Mouse (Mus musculus) stomach, embryonic 14.5 days (tissue): Measurements from ENCODE around the gene Ap5s1. TPM values are rescaled to one million over a fixed set of nuclear protein-coding genes. Genes with fewer than 3 reads are reported as not detected.
A peak's percentile ranks its signal among the peaks of the same experiment; 100 is the strongest.

Experiments used
- ATAC-seq: fragments of 200-750 bp; cut with Nextera tagmentation; 2 replicates; pipeline ENCODE4 v1.8.0; 2017; ENCODE audit warnings: low read depth, moderate TSS enrichment; ENCODE audit not compliant: insufficient number of reproducible peaks, insufficient read depth, low FRiP score
- H3K27ac ChIP-seq: fragments of 300-500 bp; sonication (generic); 2 replicates; pipeline ENCODE4 v1.5.1; 2014; ENCODE audit warnings: mild to moderate bottlenecking, low read length, moderate library complexity, mixed read lengths
- H3K27me3 ChIP-seq: fragments of 300-500 bp; sonication (generic); 2 replicates; pipeline ENCODE4 v1.6.1; 2014; ENCODE audit warnings: low read length, control low read depth, mixed read lengths; ENCODE audit not compliant: control insufficient read depth, insufficient read depth
- H3K36me3 ChIP-seq: fragments of 300-500 bp; sonication (generic); 2 replicates; pipeline ENCODE4 v1.6.1; 2014; ENCODE audit warnings: mild to moderate bottlenecking, control low read depth, low read length, moderate library complexity, mixed read lengths; ENCODE audit not compliant: control insufficient read depth, insufficient read depth
- H3K4me1 ChIP-seq: fragments of 300-500 bp; sonication (generic); 2 replicates; pipeline ENCODE4 v1.6.1; 2014; ENCODE audit warnings: low read length, control low read depth, mixed read lengths; ENCODE audit not compliant: control insufficient read depth, insufficient read depth
- H3K4me2 ChIP-seq: fragments of 300-500 bp; sonication (generic); replicated peaks from 2 replicates; pipeline ENCODE4 v1.6.1; 2014; ENCODE audit warnings: low read depth, low read length, control low read depth
- H3K4me3 ChIP-seq: fragments of 300-500 bp; sonication (generic); 2 replicates; pipeline ENCODE4 v1.5.1; 2014; ENCODE audit warnings: low read depth, low read length, control low read depth
- H3K9ac ChIP-seq: fragments of 300-500 bp; sonication (generic); replicated peaks from 2 replicates; pipeline ENCODE4 v1.6.1; 2014; ENCODE audit warnings: low read depth, mild to moderate bottlenecking, control low read depth, low read length, moderate library complexity, mixed read lengths
- H3K9me3 ChIP-seq: fragments of 300-500 bp; sonication (generic); 2 replicates; pipeline ENCODE4 v1.6.1; 2016; ENCODE audit warnings: low read depth, low read length, control low read depth; ENCODE audit not compliant: control insufficient read depth
- WGBS: fragments of 180-500 bp; shearing (Covaris S2); extraction: QIAGEN DNeasy Blood & Tissue Kit; methylation state at CpG from one replicate; pipeline ENCODE4 v1.1.7; 2014; 5-methylcytosine and 5-hydroxymethylcytosine counted together
- polyA plus RNA-seq: library from polyadenylated mRNA; unstranded; fragments of >200 nt; fragmentation: Nextera tagmentation; extraction: Ambion mirVana; gene quantifications from 2 replicates; pipeline ENCODE4 v1.2.1, GENCODE M21; 2014

The Ap5s1 gene
- polyA plus RNA-seq, 1 experiment from 2014 or later, result 27.0 TPM

- H3K4me2 ChIP-seq, result peak within 1 kb of the TSS; percentile 78
- peak; percentile 100 for ATAC-seq
- peak within 1 kb of the TSS; percentile 45; the same call in 1 of the 2 replicates for H3K27ac ChIP-seq
- peak within 1 kb of the TSS; percentile 74 for H3K9ac ChIP-seq
- WGBS, result 10% methylated on average over 29 of the region's 29 CpGs
- no peaks in the 10 kb centered on the region for H3K9me3 ChIP-seq
- H3K4me1 ChIP-seq, result peaks cover 14% of the 10 kb centered on the region
- no peaks in the 10 kb centered on the region; the same call in 1 of the 2 replicates for H3K36me3 ChIP-seq
- peak within 1 kb of the TSS; percentile 60 for H3K4me3 ChIP-seq
- H3K27me3 ChIP-seq, result no peaks in the 10 kb centered on the region
Observed at GRCm38 (mm10) chr2:131233307-131234126, 26.6 kb downstream of the Ap5s1 start, which contains the start of gene Mavs. TSS of gene Mavs (plus strand) at chr2:131234063.

GRCm38 (mm10) chr2:131234127-131234650 is 27.3 kb downstream of the Ap5s1 start:
- peak overlapping the region; percentile 45; the same call in 1 of the 2 replicates for H3K27ac ChIP-seq
- H3K9me3 ChIP-seq, result no peaks in the 10 kb centered on the region
- no peaks in the 10 kb centered on the region; the same call in 1 of the 2 replicates for H3K36me3 ChIP-seq
- H3K4me1 ChIP-seq, result peaks cover 14% of the 10 kb centered on the region
- peak overlapping the region; percentile 60 for H3K4me3 ChIP-seq
- H3K9ac ChIP-seq, result peak overlapping the region; percentile 74
- no peak for ATAC-seq
- no peaks in the 10 kb centered on the region for H3K27me3 ChIP-seq
- peak overlapping the region; percentile 78 for H3K4me2 ChIP-seq
- 11% methylated on average over 28 of the region's 28 CpGs for WGBS

GRCm38 (mm10) chr2:131234970-131235635 is 28.2 kb downstream of the Ap5s1 start:
- Histone ChIP-seq H3K27ac (no peak overlapping the region), H3K9ac (no peak overlapping the region), H3K4me2 (peak overlapping the region; percentile 78), H3K4me1 (peaks cover 14% of the 10 kb centered on the region), H3K4me3 (peak overlapping the region; percentile 60), H3K9me3 (no peaks in the 10 kb centered on the region), H3K27me3 (no peaks in the 10 kb centered on the region), H3K36me3 (no peaks in the 10 kb centered on the region; the same call in 1 of the 2 replicates)
- ATAC-seq, result no peak
- 62% methylated on average over 7 of the region's 7 CpGs for WGBS

GRCm38 (mm10) chr2:131242180-131242579 is 35.3 kb downstream of the Ap5s1 start:
- Histone ChIP-seq H3K27ac (no peak overlapping the region), H3K9ac (no peak overlapping the region), H3K9me3 (no peaks in the 10 kb centered on the region), H3K27me3 (no peaks in the 10 kb centered on the region), H3K4me3 (no peak overlapping the region), H3K4me1 (no peaks in the 10 kb centered on the region), H3K4me2 (no peak overlapping the region), H3K36me3 (peaks cover 47% of the 10 kb centered on the region)
- ATAC-seq, result no peak

GRCm38 (mm10) chr2:131242929-131243328 is 36.1 kb downstream of the Ap5s1 start:
- WGBS, result 87% methylated on average over 7 of the region's 7 CpGs
- Histone ChIP-seq H3K27me3 (no peaks in the 10 kb centered on the region), H3K4me1 (no peaks in the 10 kb centered on the region), H3K9ac (no peak overlapping the region), H3K4me3 (no peak overlapping the region), H3K36me3 (peaks cover 55% of the 10 kb centered on the region), H3K9me3 (no peaks in the 10 kb centered on the region), H3K4me2 (no peak overlapping the region), H3K27ac (no peak overlapping the region)
- ATAC-seq, result no peak

GRCm38 (mm10) chr2:131253681-131254328 is 46.9 kb downstream of the Ap5s1 start:
- peak; percentile 87 for ATAC-seq
- Histone ChIP-seq H3K4me2 (peak overlapping the region; percentile 16; the same call in 1 of the 2 replicates), H3K4me3 (no peak overlapping the region), H3K9ac (no peak overlapping the region), H3K27ac (peak overlapping the region; percentile 81), H3K9me3 (no peaks in the 10 kb centered on the region), H3K36me3 (no peaks in the 10 kb centered on the region), H3K27me3 (no peaks in the 10 kb centered on the region), H3K4me1 (peaks cover 10% of the 10 kb centered on the region; the same call in 1 of the 2 replicates)
- 16% methylated on average over 7 of the region's 7 CpGs for WGBS

GRCm38 (mm10) chr2:131254329-131254713 is 47.4 kb downstream of the Ap5s1 start:
- no peak overlapping the region for H3K4me3 ChIP-seq
- no peak overlapping the region for H3K9ac ChIP-seq

GRCm38 (mm10) chr2:131255738-131256137 is 48.9 kb downstream of the Ap5s1 start:
- Histone ChIP-seq H3K27me3 (no peaks in the 10 kb centered on the region), H3K9me3 (no peaks in the 10 kb centered on the region), H3K27ac (no peak overlapping the region), H3K36me3 (no peaks in the 10 kb centered on the region), H3K4me1 (peaks cover 11% of the 10 kb centered on the region; the same call in 1 of the 2 replicates), H3K9ac (no peak overlapping the region), H3K4me2 (no peak overlapping the region), H3K4me3 (no peak overlapping the region)
- no peak for ATAC-seq
- 59% methylated on average over 3 of the region's 3 CpGs for WGBS

More at GRCm38 (mm10) chr2:131254329-131254713, 47.4 kb downstream of the Ap5s1 start:
- Histone ChIP-seq H3K9me3 (no peaks in the 10 kb centered on the region), H3K4me2 (0 out of 2 replicates have a peak overlapping the region, but pooled peaks have one; percentile 16), H3K4me1 (peaks cover 10% of the 10 kb centered on the region; the same call in 1 of the 2 replicates), H3K36me3 (no peaks in the 10 kb centered on the region), H3K27ac (peak overlapping the region; percentile 81; the same call in 1 of the 2 replicates), H3K27me3 (no peaks in the 10 kb centered on the region)
- ATAC-seq, result no peak
- 59% methylated on average over 2 of the region's 2 CpGs for WGBS
